Mouse (Mus musculus) midbrain, embryonic 15.5 days (tissue): Measurements from ENCODE around the gene Zan. TPM values are rescaled to one million over a fixed set of nuclear protein-coding genes. Genes with fewer than 3 reads are reported as not detected.

ENCODE experiments used
- ATAC-seq: fragments of 200-750 bp; cut with Nextera tagmentation; replicated peaks from 2 replicates; pipeline ENCODE4 v1.8.0; 2017; ENCODE audit warnings: moderate TSS enrichment
- H3K27ac ChIP-seq: fragments of 300-500 bp; sonication (generic); 2 replicates; pipeline ENCODE4 v1.5.1; 2015; ENCODE audit warnings: mild to moderate bottlenecking, inconsistent platforms
- H3K27me3 ChIP-seq: fragments of 300-500 bp; sonication (generic); replicated peaks from 2 replicates; pipeline ENCODE4 v1.6.1; 2015; ENCODE audit warnings: inconsistent platforms
- H3K36me3 ChIP-seq: fragments of 300-500 bp; sonication (generic); replicated peaks from 2 replicates; pipeline ENCODE4 v1.6.1; 2015; ENCODE audit warnings: inconsistent platforms
- H3K4me1 ChIP-seq: fragments of 300-500 bp; sonication (generic); 2 replicates; pipeline ENCODE4 v1.6.1; 2015; ENCODE audit warnings: inconsistent platforms
- H3K4me2 ChIP-seq: fragments of 300-500 bp; sonication (generic); 2 replicates; pipeline ENCODE4 v1.6.1; 2015; ENCODE audit warnings: inconsistent platforms, mild to moderate bottlenecking, moderate library complexity
- H3K4me3 ChIP-seq: fragments of 300-500 bp; sonication (generic); 2 replicates; pipeline ENCODE4 v1.5.1; 2015; ENCODE audit warnings: mild to moderate bottlenecking, inconsistent platforms
- H3K9ac ChIP-seq: fragments of 300-500 bp; sonication (generic); 2 replicates; pipeline ENCODE4 v1.6.1; 2015; ENCODE audit warnings: mild to moderate bottlenecking, inconsistent platforms
- H3K9me3 ChIP-seq: fragments of 300-500 bp; sonication (generic); 2 replicates; pipeline ENCODE4 v1.6.1; 2016; ENCODE audit warnings: inconsistent platforms
- WGBS: fragments of 180-500 bp; shearing (Covaris S2); methylation state at CpG from one replicate; pipeline ENCODE4 v1.1.7; 2015; ENCODE audit warnings: mixed read lengths; 5-methylcytosine and 5-hydroxymethylcytosine counted together
- polyA plus RNA-seq: library from polyadenylated mRNA; unstranded; fragments of >200 nt; fragmentation: Nextera tagmentation; extraction: Ambion mirVana; gene quantifications from 2 replicates; pipeline ENCODE4 v1.2.1, GENCODE M21; 2015

Zan gene
- polyA plus RNA-seq, 1 experiment from 2014 or later: 0.50 TPM

DNA sequence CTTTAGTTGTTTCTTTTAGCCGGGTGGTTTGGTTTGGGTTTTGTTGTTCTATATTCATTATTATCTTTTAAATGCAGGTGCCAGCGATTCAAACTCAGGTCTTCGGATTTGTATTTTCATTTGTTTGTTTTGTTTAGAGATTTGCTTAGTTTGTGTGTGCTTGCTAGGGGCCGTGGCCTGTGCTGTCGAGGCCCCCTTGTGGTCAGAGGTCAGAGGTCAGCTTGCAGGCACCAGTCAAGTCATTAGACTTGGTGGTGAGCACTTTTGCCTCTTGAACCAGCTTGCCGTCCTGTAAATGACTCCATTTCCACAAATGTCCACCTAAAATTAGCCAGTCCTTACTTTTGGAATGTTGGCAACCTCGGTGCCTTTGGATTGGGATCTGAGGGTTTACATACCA, 118.5 kb downstream of the Zan start:
- Histone ChIP-seq H3K27me3 (no peaks in the 10 kb centered on the region), H3K4me3 (no peak overlapping the region), H3K4me1 (no peaks in the 10 kb centered on the region), H3K9me3 (no peaks in the 10 kb centered on the region), H3K4me2 (no peak overlapping the region), H3K9ac (no peak overlapping the region), H3K36me3 (no peaks in the 10 kb centered on the region), H3K27ac (no peak overlapping the region)
- 45% methylated on average over 7 of the region's 7 CpGs for WGBS
- no peak for ATAC-seq

GRCm38 (mm10) chr5:137354091-137354490, 122.8 kb downstream of the Zan start:
- H3K9ac ChIP-seq: no peak overlapping the region
- H3K36me3 ChIP-seq: no peaks in the 10 kb centered on the region
- peaks cover 28% of the 10 kb centered on the region for H3K4me1 ChIP-seq
- H3K27me3 ChIP-seq: peaks cover 11% of the 10 kb centered on the region; the same call in 1 of the 2 replicates
- H3K9me3 ChIP-seq: no peaks in the 10 kb centered on the region
- no peak for ATAC-seq
- H3K27ac ChIP-seq: no peak overlapping the region
- no peak overlapping the region for H3K4me3 ChIP-seq
- H3K4me2 ChIP-seq: no peak overlapping the region
- 87% methylated on average over 17 of the region's 17 CpGs for WGBS

GRCm38 (mm10) chr5:137352011-137352975, 124.6 kb downstream of the Zan start:
- Histone ChIP-seq H3K27me3 (peaks cover 16% of the 10 kb centered on the region; the same call in 1 of the 2 replicates), H3K9ac (no peak overlapping the region), H3K36me3 (no peaks in the 10 kb centered on the region), H3K4me3 (peak overlapping the region; percentile 49), H3K9me3 (no peaks in the 10 kb centered on the region), H3K4me2 (peak overlapping the region; percentile 95), H3K27ac (no peak overlapping the region), H3K4me1 (peaks cover 38% of the 10 kb centered on the region)
- ATAC-seq: no peak
- WGBS: 24% methylated on average over 16 of the region's 16 CpGs

DNA sequence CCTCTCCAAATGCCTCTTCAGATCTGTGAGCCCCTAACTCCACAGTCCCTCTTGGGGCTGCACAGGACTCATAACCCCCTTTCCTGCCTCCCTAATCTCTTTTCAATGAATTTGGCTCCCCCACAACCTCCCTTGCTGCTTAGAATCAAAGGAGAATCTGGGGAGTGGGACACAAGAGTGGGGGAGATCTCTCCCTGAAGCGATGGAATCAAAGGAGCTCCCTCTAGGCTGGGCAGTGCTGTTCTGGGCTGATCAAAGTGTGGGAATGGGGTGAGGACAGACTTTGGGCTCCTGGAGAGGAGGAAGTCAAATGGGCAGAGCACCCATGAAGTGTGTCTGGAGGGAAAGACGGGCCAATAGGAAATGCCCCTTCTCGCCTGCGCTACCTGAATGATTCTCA, 125.5 kb downstream of the Zan start:
- 10% methylated on average over 4 of the region's 4 CpGs for WGBS
- 0 out of 2 replicates have a peak overlapping the region, but pooled peaks have one; percentile 8 for H3K9ac ChIP-seq
- H3K27ac ChIP-seq: 0 out of 2 replicates have a peak overlapping the region, but pooled peaks have one; percentile 44

GRCm38 (mm10) chr5:137351058-137351380, 125.8 kb downstream of the Zan start:
- Histone ChIP-seq H3K9me3 (no peaks in the 10 kb centered on the region), H3K4me3 (peak overlapping the region; percentile 49), H3K27ac (0 out of 2 replicates have a peak overlapping the region, but pooled peaks have one; percentile 44), H3K27me3 (peaks cover 16% of the 10 kb centered on the region; the same call in 1 of the 2 replicates), H3K4me2 (peak overlapping the region; percentile 95), H3K36me3 (no peaks in the 10 kb centered on the region), H3K4me1 (peaks cover 38% of the 10 kb centered on the region), H3K9ac (0 out of 2 replicates have a peak overlapping the region, but pooled peaks have one; percentile 8)
- 4% methylated on average over 8 of the region's 8 CpGs for WGBS
- ATAC-seq: no peak

More for the DNA sequence above, 125.5 kb downstream of the Zan start:
- Histone ChIP-seq H3K4me2 (peak overlapping the region; percentile 95), H3K4me3 (peak overlapping the region; percentile 49), H3K27me3 (peaks cover 16% of the 10 kb centered on the region; the same call in 1 of the 2 replicates), H3K36me3 (no peaks in the 10 kb centered on the region), H3K4me1 (peaks cover 38% of the 10 kb centered on the region), H3K9me3 (no peaks in the 10 kb centered on the region)
- ATAC-seq: no peak

GRCm38 (mm10) chr5:137350205-137351057, 126.4 kb downstream of the Zan start:
- peak; percentile 44 for ATAC-seq
- H3K4me3 ChIP-seq: peak overlapping the region; percentile 49
- peak overlapping the region; percentile 56 for H3K9ac ChIP-seq
- peaks cover 38% of the 10 kb centered on the region for H3K4me1 ChIP-seq
- no peaks in the 10 kb centered on the region for H3K9me3 ChIP-seq
- H3K27me3 ChIP-seq: peaks cover 16% of the 10 kb centered on the region; the same call in 1 of the 2 replicates
- H3K4me2 ChIP-seq: peak overlapping the region; percentile 95
- H3K36me3 ChIP-seq: no peaks in the 10 kb centered on the region
- peak overlapping the region; percentile 62 for H3K27ac ChIP-seq
- WGBS: under 1% methylated on average over 55 of the region's 55 CpGs

- under 1% methylated on average over 31 of the region's 32 CpGs for WGBS
- peaks cover 38% of the 10 kb centered on the region for H3K4me1 ChIP-seq
- H3K4me3 ChIP-seq: peak within 1 kb of the TSS; percentile 49
- H3K4me2 ChIP-seq: peak within 1 kb of the TSS; percentile 95
- peak; percentile 90 for ATAC-seq
- H3K27me3 ChIP-seq: peaks cover 16% of the 10 kb centered on the region; the same call in 1 of the 2 replicates
- no peaks in the 10 kb centered on the region for H3K36me3 ChIP-seq
- no peaks in the 10 kb centered on the region for H3K9me3 ChIP-seq
- peak within 1 kb of the TSS; percentile 56 for H3K9ac ChIP-seq
- H3K27ac ChIP-seq: peak within 1 kb of the TSS; percentile 62
These were observed 127.3 kb downstream of the Zan start, which contains the start of gene Ephb4 for GRCm38 (mm10) chr5:137349384-137350204. TSS of gene Ephb4 (plus strand) at chr5:137350109.

DNA sequence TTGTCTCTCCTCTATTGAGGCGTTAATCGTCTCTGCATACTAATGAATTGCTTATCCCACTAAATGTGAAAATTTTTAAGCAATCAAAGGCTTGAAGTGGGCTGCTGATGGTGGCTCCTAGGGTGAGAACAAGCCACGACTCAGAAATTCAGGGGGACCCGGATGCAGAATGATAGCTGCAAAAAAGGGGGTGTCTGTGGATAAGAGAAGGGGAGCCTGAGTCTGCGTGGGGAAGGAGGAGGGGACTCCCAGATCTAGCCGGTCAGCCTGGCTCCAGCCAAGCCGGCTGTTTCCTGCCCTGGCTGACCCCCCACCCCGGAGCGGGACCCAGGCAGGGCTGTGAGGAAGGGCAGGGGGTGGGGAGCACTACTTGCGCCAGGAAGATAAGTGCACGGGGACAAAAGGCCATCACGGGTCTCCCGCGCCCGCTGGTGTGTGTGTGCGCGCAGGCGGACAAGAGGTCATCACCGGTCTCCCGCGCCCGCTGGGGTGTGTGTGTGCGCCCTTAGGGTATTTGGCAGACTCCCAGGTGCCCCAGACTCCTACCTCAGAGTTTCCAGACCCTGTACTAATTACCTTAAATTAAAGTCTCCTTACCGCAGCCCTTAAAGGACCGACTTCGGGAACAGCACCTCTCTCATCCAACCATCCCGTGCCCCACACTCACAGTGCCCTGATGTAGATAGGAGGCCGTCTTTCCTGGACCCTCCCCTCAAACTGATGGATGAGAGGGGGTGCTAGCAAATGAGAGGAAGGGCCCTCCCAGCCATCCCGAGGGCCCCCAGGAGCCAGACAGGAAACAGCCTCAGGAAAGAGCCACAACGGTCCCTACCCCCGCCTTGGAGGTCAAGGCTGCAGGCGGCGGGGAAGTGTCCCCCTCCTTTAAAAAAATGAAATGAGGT, 128.1 kb downstream of the Zan start:
- no peaks in the 10 kb centered on the region for H3K36me3 ChIP-seq
- H3K27ac ChIP-seq: no peak overlapping the region
- under 1% methylated on average over 31 of the region's 33 CpGs for WGBS
- no peak; the same call in 1 of the 2 replicates for ATAC-seq
- H3K4me1 ChIP-seq: peaks cover 38% of the 10 kb centered on the region
- H3K4me2 ChIP-seq: peak overlapping the region; percentile 95
- peak overlapping the region; percentile 49 for H3K4me3 ChIP-seq
- no peaks in the 10 kb centered on the region for H3K9me3 ChIP-seq
- H3K9ac ChIP-seq: peak overlapping the region; percentile 27; the same call in 1 of the 2 replicates
- peaks cover 16% of the 10 kb centered on the region; the same call in 1 of the 2 replicates for H3K27me3 ChIP-seq

GRCm38 (mm10) chr5:137347856-137348255, 129.0 kb downstream of the Zan start:
- peaks cover 16% of the 10 kb centered on the region; the same call in 1 of the 2 replicates for H3K27me3 ChIP-seq
- no peak overlapping the region for H3K9ac ChIP-seq
- no peak for ATAC-seq
- no peak overlapping the region; the same call in 1 of the 2 replicates for H3K4me2 ChIP-seq
- H3K4me1 ChIP-seq: peaks cover 38% of the 10 kb centered on the region
- H3K9me3 ChIP-seq: no peaks in the 10 kb centered on the region
- 6% methylated on average over 5 of the region's 7 CpGs for WGBS
- H3K36me3 ChIP-seq: no peaks in the 10 kb centered on the region
- H3K27ac ChIP-seq: no peak overlapping the region
- no peak overlapping the region for H3K4me3 ChIP-seq

DNA sequence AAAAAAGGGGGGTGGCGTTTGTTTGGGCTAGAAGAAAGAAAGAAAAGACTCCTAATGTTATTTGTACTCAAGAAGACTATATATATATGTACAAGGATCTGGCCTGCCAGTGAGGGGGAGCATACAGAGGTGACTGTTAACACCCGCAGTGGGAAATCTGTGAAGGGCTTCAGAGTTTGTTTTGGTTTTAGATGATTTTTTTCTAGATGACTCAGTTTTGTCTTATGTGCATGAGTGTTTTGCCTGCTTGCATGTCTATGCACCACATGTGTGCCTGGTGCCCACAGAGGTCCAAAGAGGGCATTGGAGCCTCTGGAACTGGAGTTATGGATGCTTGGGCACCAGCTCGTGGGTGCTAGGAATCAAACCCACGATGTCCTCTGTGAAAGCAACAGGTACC, 129.9 kb downstream of the Zan start:
- ATAC-seq: no peak
- Histone ChIP-seq H3K4me3 (no peak overlapping the region), H3K4me1 (peaks cover 31% of the 10 kb centered on the region), H3K9me3 (no peaks in the 10 kb centered on the region), H3K4me2 (no peak overlapping the region), H3K36me3 (no peaks in the 10 kb centered on the region), H3K27me3 (peaks cover 16% of the 10 kb centered on the region; the same call in 1 of the 2 replicates), H3K9ac (no peak overlapping the region), H3K27ac (no peak overlapping the region)
- WGBS: 85% methylated on average over 4 of the region's 4 CpGs
